Mouse (Mus musculus) adrenal gland, postnatal 36 days (tissue): ENCODE data around the gene Hes5. TPM values are rescaled to one million over a fixed set of nuclear protein-coding genes. Genes with fewer than 3 reads are reported as not detected.

Source experiments
- DNase-seq, 2 experiments: peaks; one replicate each; pipeline ENCODE4 v3.0.0; 2021; ENCODE audit warnings: mixed read lengths in 1 of 2
- long read RNA-seq, 2 experiments: library from polyadenylated mRNA; stranded (forward); transcript quantifications; one replicate each; pipeline ENCODE4 v2.0.0; 2021; ENCODE audit warnings: borderline sequencing depth in 2 of 2
- total RNA-seq, 2 experiments: library from RNA; stranded (reverse); gene quantifications; 2 replicates each; pipeline ENCODE4 v1.2.3; 2021

Hes5 gene
- total RNA-seq = not detected
- long read RNA-seq, experiment 1 = 0 reads
- long read RNA-seq, experiment 2 = 0 reads

DNA sequence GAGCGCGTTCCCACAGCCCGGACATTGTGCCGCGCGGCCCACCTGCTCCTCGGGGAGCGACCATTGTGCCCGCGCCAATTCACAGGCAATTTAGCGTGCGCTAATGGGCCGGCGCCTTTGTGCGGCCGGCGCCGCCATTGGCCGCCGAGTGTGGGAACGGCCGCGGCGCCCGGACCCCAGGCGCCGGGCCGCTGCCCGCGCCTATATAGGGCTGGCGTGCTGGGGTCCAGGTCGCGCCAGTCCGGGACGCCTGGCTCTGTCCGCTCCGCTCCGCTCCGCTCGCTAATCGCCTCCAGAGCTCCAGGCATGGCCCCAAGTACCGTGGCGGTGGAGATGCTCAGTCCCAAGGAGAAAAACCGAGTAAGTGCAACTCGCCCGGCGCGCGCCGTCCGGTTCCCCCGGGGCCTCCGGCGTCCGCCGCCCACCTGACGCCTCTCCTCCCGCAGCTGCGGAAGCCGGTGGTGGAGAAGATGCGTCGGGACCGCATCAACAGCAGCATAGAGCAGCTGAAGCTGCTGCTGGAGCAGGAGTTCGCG, at the start of gene Hes5:
Gene Hes5 (plus strand): TSS at position 234 of the 536 bp plus-strand sequence.
- DNase-seq = no peak

DNA sequence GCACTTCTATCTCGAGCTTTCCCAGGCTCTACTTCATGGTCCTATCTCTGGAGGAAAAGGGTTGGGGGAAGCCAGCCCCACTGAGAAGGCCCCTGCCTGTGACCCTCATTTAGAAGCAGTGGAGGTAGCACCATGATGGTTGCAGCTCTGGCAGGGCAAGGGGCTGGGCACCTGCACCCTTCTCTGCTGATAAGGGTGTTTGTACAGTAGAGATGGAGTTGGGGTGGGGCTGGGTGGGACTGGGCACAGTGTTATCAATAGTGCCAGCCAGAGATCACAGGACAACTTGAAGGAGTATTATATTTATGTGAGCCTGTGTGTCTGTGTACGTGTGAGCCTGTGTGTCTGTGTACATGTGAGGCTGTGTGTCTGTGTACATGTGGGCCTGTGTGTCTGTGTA, 49.1 kb upstream of the Hes5 start:
- DNase-seq = no peak

DNA sequence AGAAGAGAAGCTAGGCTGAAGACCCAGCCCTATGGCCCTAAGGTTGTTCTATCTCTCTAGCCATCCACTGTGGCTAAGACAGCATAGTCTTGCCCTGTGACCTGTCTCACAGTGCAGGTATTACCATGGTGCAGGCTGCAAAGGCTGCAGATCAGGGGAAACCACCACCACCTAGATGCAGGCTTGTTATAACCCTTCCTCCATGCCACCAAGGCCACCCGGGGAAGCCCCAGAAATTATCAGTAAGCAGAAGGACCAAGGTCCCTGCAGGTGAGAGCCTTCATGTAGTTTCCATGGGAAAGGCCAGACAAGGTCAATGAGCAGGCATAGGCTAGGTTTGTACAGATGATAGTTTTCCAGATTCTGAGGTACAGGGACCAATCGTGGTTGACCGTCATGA, 46.9 kb upstream of the Hes5 start:
- DNase-seq = no peak

DNA sequence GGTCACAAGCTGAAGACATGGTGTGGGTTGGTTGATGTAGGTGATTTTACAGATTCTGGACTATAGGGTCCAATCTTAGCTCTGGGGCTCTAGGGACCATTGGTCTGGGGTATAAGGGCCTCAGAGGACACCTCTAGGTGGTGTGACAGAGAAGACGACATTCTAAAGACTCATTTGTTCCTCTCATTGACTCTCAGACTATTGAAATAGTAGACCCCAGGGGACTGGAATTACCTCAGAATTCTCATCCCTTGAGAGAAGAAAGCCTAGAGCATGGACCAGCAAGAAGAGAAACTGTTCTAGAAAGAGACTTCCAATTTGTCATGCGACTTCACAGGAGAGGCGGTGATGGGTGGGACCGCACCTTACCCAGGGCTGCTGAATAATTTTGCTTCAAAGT, 46.5 kb upstream of the Hes5 start:
- no peak for DNase-seq

DNA sequence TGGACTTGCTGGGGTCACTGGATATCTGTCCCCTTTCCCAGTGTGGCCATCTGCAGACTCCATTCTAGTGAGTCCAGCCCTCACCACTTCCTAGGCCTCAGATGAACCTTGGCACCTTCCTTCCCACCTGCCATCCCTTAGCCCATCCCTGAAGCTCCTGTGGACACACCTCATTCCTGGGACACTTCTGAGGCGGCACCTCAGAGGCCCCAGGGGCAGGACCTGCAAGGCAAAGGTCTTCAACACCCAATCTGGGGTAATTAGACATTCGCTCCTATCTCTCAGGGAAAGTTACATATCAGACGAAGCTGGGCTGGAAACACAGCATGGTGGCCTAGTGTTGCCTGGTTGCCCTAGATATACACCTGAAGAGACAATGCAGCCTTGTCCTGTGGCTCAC, 46.0 kb upstream of the Hes5 start:
- DNase-seq = no peak

DNA sequence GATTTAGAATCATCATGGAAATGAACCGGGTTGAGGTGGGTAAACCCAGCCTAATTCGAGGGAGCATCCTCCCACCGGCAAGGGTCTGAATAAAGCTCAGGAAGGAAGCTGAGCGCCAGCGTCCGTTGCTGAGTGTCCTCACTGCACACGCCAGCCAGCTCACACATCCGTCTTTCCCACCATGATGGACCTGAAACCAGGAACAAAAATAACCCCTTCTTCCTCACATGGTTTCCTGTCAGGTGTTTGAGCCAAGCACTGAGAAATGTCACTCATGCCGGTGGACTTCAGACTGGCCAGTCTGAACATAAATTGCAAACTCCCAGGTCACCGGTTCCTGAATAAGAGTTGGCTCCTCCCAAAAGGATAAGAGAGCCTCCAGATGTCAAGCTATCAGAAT, 45.4 kb upstream of the Hes5 start:
- no peak for DNase-seq

DNA sequence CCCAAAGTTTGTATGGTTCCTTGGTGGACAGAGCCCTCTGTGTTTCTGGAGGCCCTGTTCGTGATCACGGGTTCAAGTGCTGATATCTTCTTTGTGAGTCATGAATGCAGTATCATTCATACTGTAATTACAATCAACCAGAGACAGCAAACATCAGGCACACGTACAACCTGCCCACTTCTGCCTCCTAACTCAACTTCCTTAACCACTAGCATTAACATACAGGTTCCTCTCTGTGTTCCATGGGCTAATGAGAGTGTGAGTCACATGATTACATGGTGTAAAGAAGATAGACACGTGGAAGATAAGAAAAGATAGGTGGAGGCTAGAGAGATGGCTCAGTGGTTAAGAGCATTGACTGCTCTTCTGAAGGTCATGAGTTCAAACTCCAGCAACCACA, 44.1 kb upstream of the Hes5 start:
- no peak for DNase-seq

DNA sequence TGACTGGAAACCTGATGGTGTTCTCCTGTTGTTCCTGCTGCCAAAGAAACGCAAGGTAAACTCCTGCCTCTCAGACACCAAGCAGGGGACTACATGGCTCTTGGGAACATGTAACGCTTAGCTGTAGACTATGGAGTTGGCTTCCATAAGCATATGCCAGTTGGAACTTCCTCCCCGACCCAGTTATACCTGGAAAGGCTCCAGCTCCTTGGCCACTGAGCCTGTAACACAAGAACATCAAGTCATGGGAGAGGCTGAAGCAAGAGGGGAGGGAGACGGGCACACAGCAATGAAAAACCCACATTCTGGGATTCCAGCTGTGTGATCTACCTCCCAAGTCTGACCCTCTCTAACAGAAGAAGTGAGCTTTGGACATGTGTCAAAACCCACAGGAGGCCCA, 38.4 kb upstream of the Hes5 start:
- DNase-seq = no peak

DNA sequence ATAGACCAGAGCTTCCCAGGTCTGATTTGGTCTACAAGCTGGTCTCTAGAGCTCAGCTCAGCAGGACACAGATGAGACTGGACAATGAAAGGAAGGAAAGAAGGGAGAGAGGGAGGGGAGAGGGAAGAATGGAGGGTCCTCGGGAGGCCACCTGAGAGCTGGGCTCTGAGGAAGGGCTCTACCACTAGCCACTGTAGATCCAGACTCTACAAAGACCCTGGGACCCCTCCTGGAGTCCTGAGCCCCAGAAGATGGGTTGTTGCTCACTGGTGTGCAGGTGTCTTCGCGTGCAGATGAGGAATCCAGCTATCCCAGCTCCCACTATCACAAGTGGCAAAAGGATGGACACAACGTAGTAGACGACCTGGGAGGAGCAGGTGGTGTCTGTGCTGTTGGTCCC, 37.8 kb upstream of the Hes5 start:
- DNase-seq = no peak

DNA sequence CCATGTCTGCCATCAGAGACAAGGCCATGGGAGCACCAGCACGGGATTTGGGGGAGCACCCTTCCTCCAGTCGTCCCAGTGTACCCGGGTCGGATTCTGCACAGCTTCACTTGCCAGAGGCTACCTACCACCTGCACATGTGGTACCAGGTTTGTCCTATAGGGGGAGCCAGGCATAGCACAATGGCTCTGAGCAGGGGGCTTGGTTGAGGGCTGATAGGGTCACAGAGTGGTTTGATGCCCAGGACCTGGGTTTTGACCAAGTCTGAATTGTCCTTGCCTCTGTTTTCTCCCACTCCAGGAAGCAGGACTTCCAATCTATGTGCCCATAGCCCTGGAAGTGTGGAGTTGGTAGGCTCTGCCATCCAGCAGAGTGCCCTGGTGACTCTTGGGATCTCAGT, 35.3 kb upstream of the Hes5 start:
- peak in 1 of 2 experiments; percentile 22 for DNase-seq

DNA sequence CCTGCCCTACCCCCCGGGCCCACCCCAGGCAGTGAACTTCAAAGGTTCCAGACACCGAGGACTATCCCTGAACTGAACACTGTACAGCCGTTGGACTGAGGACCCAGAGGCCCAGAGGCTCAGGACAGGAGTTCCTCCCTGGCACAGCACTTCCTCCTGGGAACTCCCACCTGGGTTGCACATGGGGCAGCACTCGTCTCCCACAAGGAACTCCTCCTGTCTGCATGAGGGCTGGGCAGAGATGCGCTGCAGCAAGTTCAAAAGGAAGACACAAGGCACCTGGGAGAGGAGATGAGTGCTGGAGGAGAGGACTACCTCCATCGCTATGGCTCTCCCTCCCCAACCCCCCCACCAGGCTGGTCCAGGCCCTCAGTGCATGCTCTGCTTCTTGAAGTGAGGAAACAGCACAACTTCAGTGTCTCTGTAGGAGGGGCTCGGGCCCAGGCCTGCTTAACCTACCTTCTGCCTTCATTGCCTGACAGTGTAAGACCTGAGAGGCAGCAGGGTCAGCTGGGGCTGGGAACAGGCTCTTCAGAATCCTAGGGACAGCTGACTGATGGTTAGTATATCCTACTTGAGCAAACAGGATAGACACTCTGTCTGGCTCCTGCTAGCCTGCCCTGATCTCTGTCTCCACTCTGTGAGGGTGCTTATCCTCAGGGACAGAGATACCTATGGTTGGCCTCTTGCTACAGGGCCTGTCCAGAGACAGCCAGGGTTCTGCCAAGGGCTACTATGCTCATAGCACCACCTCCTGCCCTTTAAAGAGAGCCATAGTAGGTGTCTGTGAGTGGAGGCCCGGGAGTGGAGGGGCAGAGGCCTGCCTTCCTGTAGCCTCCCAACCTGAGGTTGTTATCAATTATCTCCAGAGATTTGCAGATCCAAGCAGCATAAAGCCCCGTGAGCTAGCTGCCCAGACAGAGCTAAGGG, 33.5 kb upstream of the Hes5 start:
- DNase-seq = no peak

DNA sequence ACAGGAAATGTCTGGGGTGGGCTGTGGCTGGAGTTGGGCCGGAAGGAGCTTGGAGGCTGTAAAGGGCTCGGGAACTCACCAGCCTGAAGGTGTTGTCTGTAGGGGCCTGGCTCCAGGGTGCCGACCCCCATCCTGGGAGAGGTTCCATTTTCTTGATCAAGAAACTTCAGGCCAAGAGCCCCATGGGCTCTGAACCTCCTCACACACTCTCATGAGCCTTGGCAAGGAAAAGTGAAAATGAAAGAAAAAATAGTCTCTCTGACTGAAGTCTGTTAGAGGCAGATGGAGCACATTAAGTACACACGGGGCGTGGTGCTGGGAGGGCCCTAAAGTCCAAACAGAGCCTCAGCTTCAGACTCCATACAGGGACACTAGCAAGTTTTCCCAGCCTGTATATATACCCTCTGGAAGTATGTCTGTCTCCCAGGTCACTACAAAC, 32.8 kb upstream of the Hes5 start:
- peak in 1 of 2 experiments; percentile 47 for DNase-seq

DNA sequence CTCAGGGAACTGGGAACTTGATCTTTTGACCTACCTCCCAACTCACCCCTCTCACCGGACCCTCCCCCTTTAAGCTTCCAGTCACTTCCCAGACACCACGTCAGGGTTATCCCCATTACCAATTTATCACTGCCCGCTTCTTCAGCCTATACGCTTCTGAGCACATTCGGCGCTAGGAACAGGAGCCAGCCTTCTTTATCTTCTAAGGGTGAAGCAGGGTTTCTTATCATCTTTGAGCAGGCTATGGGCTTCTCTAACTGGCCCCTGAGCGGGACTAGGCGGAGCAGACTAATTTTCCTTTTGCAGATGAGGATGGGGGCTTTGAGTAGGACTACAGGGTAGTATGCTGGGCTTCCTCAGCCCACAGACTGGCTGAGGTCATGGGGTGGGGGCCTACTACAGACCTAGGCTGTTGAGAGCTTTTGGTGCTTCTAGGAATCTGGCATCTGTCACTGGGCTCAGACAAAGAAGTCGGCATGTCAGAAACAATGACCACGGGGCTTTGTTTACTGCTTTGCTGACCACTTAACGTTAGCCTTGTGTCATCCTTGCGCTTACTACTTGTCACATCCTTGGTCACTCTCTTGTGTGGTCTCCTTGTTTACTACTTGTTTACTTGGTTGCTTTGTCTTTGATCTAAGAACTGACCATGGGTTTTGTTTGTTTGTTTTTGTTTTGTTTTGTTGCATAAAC, 32.2 kb upstream of the Hes5 start, which contains the start of gene Tnfrsf14:
Gene Tnfrsf14 (minus strand): TSS at position 169 of the 693 bp plus-strand sequence.
- no peak for DNase-seq

DNA sequence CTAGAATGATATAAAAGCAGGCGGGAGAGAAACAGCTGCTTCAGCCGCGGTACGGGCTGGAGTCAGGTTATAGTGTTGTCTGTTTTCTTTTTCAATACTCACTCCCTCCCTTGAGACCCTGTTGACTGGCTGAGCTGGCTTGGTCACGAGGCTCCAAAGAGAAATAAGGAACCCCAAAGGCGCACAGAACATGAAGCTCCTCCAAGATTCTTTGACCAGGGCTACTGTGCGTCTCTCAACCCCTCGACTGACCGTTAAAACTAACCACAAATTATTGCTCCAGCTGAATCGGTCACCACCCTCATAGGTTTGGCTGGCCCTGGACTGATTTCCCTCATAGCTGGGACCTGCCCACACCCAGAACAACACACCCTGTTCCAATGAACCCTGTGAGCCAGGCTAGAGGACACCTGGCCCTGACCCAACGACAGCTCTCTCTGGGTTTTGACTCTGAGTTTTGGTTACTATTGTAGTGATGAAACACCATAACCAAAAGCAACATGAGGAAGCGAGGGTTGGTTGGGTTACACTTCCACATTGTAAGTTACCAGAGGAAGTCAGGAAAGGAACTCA, 31.5 kb upstream of the Hes5 start:
- peak; percentile 33 to 47 for DNase-seq

DNA sequence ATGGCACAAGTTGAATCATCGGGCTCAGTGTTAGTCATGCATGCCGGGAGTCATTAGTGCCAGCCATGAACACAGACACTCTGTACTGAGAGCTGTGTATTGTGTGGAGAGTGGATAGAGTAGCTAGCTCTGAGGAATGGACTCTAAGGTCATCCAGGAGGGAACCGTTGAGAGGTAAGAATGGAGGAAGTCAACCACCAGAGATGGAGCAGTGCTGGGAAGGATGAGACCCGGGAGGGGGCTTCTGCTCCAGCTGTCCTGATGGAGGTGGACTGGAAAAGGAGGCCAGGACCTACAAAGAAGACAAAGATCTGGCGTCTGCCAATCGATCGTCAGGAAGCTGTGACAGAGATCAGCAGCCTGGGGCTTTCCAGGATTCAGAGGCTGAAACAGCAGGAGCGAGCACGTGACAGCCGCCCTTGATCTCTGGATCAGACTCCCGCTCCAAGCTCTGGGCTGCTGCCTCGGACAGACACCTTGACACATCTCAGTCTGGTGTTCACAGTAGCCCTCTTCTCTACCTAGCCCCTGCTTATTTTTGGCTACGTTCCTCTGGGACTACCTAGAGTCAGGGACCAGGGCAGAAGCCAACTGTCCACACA, 27.3 kb upstream of the Hes5 start:
- peak; percentile 32 to 56 for DNase-seq

DNA sequence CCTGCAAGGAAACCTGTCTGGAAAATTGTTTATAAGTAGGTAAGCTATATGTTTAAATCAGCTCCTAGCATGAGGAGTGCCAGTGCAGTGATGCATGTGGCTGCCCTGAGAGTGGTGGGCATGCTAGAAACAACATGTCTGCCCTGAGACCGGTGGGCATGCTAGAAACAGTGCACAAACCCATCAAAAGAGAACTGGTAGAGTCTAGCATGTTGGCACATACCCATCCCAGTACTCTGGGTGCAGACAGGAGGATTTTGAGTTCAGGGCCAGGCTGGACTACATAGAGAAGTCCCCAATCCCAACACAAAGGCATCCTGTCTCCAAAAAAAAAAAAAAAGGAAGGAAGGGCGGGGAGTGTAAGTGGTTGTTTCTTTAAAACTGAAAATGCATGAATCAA, 25.9 kb upstream of the Hes5 start:
- no peak for DNase-seq

DNA sequence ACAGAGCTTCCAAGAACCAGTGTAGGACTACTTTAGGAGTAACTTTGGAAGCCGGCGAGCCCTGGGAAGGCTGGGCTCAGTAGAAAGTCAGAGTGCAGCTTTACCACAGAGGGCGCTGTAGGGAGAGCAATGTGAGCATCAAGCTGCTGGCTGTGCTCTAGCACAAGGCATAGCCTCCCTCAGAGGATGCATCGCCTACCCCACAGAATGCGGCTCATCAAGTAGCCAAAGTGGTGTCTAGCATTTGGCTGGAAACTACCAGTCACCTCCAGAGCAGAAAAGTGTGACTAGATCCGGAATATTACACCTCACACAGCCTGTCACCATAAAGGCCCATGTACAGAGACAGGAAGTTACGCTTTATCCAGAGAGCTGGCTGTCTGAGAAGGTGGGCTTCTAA, 24.9 kb upstream of the Hes5 start:
- no peak for DNase-seq

DNA sequence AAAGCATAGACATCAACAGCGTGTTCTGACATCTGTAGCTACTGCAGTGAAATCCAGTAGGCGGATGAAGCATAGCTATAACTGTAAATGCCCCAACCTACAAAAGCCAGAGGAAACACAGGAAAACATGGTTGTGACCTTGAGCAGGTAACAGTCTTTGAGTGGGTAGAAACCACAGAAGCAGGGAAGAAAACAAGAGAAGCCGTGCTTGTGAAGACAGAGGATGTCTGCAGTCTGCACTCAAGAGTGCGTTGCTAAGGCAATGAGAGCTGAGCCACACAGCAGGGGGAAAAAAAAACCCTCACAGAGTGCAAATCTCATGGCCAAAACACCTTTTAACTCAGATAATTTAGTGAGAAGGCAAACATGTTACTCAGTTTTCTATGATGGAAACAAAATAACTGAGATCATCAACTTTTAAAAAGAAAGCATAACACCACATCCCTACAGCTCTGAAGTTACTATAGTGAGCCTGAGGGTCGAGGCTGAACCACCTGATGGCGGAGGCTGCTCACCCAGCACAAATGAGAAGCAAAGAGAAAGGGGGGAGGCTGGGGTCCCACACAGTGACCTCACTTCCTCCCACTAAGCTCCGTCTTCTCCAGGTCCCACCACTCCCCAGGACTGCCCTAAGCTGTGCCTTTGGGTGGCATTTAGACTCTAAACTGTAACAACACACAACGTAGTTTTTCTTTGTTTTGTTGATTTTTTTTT, 24.0 kb upstream of the Hes5 start:
- no peak for DNase-seq

DNA sequence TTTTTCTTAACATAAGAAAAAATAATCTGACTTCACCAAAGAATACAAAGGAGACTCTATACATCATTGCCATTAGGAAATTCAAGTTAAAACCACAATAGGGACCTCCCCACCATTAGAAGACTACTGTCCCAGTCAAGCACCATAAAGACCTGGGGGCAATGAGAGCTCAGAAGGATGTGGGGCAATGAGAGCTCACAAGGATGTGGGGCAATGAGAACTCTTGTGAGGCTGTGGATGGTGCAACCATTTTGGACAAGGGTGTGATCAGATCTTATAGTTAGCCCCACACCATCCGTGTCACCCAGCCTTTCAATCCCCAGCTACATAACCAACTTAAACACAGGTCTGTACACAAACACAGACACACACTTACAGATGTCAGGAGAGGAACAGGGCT, 23.0 kb upstream of the Hes5 start:
- no peak for DNase-seq

DNA sequence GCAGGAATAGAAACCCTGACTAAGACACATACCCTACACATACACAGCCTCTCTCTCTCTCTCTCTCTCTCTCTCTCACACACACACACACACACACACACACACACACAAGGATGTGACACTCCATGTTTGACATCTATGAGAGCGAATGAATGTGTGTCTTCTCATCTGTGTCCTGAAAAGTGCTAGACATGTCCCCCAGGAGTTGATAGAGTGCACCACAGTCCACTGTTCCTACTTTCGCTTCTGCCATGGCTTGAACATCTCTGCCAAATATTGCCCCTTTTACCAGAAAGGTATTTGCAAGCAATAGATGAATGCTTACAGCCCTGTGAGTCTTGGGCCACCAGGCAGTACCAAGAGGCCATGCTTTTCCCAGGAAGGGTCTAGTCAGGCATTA, 20.6 kb upstream of the Hes5 start:
- DNase-seq = no peak

DNA sequence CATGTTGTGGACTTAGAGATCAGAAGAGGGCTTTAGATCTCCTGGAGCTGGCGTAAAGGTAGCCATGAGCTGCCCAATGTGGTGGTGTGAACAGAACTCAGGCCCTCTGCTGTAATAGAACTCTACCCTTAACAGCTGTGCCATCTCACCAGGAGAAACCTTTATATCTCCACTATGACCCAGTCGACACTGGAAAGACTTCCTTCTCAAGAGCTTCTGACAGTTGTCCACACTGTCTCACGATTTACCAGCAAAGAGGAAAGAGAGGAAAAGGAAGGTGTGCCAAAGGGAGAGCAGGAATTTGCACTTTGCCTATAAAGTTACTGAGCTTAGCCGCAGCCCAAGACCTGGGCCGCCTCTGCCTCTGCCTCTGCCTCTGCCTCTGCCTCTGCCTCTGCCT, 18.9 kb upstream of the Hes5 start:
- DNase-seq = no peak
